Mouse (Mus musculus) cerebellum, adult 2 months (tissue): ENCODE measurements around the gene Acbd4.

Experiments
- CTCF ChIP-seq: fragments of 200-500 bp; IDR thresholded peaks from 2 replicates; pipeline ENCODE4 v1.5.1; 2011; ENCODE audit warnings: low read depth, mild to moderate bottlenecking, control low read depth, low read length, moderate library complexity, borderline replicate concordance; ENCODE audit not compliant: insufficient read depth
- POLR2A ChIP-seq: fragments of 200-500 bp; IDR thresholded peaks from 2 replicates; pipeline ENCODE4 v1.6.1; 2011; ENCODE audit warnings: low read length, control low read depth, borderline replicate concordance; ENCODE audit not compliant: insufficient read depth

DNA sequence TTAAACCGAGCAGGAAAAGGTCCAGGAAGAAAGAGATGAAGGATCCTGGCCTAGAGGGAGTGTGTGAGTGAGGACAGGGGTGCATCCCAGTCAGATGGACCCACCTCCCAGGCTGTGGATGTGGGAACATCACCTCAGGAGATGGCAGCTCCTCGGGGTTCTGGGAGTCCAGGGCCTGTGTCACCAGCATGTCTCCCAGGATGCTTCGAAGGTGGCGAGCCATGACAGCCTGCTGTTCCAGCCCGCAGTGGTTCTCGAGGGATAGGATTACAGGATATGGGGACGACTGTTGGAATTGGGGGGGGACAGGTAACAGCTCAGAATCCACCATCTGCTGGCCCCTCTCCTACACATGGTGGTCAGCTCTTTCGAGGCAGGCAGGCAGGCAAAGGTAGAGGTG, 24.9 kb upstream of the Acbd4 start:
- TF ChIP-seq POLR2A (no peak), CTCF (no peak)
